Mouse (Mus musculus): ENCODE measurements around the gene Dcst1. TPM values are rescaled to one million over a fixed set of nuclear protein-coding genes. Genes with fewer than 3 reads are reported as not detected.
A peak's percentile ranks its signal among the peaks of the same experiment; 100 is the strongest.

Gene Dcst1
- not detected in 2 replicates for total RNA-seq (2017)

- ATAC-seq (ENCODE audit: extremely low read depth, insufficient number of reproducible peaks, low FRiP score, poor library complexity, severe bottlenecking), result no peak
These were observed at the start of gene Dcst1 for GRCm38 (mm10) chr3:89365153-89365485. TSS of gene Dcst1 (minus strand) at chr3:89365253.

DNA sequence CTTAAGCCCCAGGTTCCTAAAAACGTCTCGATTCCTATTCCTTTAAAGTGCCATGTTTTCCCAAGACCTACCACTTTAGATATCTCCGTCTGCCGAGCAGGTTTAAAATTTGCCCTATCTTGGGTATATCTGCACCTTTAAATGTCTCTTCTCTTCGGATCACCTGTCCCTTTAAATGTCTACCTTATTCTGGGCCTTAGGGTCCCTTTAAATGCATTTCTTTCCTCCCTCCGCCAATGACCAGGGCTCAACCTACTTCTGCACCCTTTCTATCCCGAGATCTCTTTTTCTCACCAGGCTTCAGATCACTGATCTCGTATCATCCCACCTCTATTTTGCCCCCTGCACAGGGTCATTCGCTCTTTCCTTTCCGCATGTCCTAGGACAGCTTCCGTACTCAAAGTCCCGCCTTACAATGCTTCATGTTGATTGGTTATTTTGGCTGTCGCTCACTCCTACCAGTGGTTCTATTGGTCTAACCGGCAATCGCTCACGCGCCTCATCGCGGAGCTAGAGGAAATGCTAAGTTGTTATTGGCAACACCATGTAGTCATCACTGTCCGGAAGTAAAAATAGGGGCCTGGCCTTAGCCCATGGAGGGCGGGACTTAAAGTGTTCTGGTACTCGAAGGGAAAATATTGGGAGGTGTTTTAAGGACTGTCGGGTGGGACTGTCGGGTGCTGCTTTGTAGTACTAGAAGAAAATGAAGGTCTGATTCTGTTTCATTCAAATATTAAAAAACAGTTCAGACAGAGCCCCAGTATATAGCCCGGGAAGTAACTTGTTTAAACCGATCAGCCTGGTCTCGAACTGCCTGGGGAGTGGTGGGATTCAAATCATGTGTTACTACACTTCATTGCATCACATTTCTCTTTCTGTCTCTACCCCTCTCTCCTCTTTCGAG, 46.7 kb upstream of the Dcst1 start, which contains the start of gene Flad1:
Gene Flad1, minus strand, starts transcription at position 381 of the 904 bp plus-strand sequence.
- peak; percentile 100 for ATAC-seq (ENCODE audit: extremely low read depth, insufficient number of reproducible peaks, low FRiP score, poor library complexity, severe bottlenecking)

- no peak for ATAC-seq (ENCODE audit: extremely low read depth, insufficient number of reproducible peaks, low FRiP score, poor library complexity, severe bottlenecking)
These were observed 45.8 kb upstream of the Dcst1 start for GRCm38 (mm10) chr3:89410864-89411263.

DNA sequence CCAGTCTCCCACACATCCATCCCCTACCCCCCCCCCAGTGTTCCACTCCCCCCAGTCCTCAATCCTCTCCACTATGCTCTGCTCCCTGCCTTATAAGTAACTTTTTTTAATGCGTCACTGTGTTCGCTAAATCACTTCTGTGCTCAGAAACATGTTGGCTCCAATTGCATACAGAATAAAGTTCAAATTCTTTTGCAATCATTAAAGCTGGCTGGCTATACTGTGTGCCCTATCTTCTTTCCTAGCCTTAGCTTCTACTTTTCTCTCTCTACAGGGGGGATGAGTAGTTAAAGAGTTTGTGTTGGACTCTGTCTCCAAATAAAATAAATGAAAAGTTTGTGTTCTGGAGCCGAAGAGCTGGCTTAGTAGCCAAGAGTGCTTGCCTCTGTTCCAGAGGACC, 44.6 kb upstream of the Dcst1 start:
- no peak for ATAC-seq (ENCODE audit: extremely low read depth, insufficient number of reproducible peaks, low FRiP score, poor library complexity, severe bottlenecking)

DNA sequence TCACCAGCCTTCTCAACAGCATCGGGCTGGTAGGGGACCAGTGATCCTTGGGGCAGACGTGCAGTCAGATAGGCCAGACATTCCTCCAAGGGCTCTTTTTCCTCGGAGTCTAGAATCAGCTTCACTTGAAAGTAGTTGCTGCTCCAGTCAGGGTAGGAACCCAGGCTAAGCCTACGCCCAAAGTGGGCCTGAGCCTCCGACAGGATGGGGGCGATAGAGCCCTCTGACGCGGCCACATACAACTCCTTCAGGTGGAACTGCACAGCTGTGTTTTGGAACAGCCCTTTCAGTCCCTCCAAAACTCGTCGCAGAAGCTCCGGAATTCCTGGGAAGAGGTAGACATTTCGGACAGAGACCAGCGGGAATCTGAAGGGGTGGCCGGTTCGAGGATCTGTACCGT, 43.4 kb upstream of the Dcst1 start:
- ATAC-seq (ENCODE audit: extremely low read depth, insufficient number of reproducible peaks, low FRiP score, poor library complexity, severe bottlenecking), result no peak

GRCm38 (mm10) chr3:89406887-89407286, 41.8 kb upstream of the Dcst1 start:
- no peak for ATAC-seq (ENCODE audit: extremely low read depth, insufficient number of reproducible peaks, low FRiP score, poor library complexity, severe bottlenecking)

- no peak for ATAC-seq (ENCODE audit: extremely low read depth, insufficient number of reproducible peaks, low FRiP score, poor library complexity, severe bottlenecking)
These were observed 37.6 kb upstream of the Dcst1 start, which contains the start of gene Lenep for GRCm38 (mm10) chr3:89402693-89403092. TSS of gene Lenep (minus strand) at chr3:89402793.

- no peak for ATAC-seq (ENCODE audit: extremely low read depth, insufficient number of reproducible peaks, low FRiP score, poor library complexity, severe bottlenecking)
These were observed 36.3 kb upstream of the Dcst1 start for GRCm38 (mm10) chr3:89401329-89401728.

- no peak for ATAC-seq (ENCODE audit: extremely low read depth, insufficient number of reproducible peaks, low FRiP score, poor library complexity, severe bottlenecking)
These were observed 31.6 kb upstream of the Dcst1 start for GRCm38 (mm10) chr3:89396654-89397005.

DNA sequence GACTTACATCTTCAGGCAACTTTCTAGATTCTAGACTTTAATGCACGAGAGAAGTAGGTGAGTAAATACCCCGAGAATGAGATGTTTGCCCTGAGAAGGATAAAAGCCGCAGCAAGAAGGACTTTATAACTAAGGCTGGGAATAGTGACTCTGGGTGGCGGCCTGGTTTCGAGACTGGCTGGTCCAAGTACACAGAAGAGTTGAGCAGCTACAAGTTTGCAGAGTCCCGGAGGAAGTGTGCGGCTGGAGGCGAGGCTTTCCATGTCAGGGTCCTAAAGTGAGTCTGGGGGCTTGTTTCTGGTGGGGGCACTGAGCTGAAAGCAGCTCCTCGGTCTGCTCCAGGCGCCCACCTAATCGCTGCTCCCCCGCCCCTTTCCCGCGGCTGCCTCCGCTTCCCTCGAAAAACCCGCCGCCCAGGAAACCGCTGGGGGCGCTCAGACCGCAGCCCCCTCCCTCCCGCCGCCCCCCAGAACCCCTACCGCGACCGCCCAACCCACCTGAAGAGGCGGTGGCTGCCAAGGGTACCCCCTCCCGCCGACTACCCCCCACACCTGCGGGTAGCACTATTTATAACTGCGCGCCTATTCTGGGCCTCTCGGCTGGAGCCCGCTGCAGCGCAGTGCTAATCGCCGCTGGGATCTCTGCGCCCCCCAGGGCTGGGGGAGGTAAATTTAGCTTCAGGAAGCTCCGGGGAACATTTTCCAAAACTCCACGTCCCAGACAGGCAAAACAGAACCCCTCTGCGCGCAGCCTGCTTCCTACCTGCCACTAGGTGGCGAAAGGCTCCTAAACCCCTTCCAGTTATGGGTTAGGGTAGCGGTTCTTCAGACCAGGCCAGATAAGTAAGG, 31.0 kb upstream of the Dcst1 start:
- peak; percentile 18; the same call in 1 of the 2 replicates for ATAC-seq (ENCODE audit: extremely low read depth, insufficient number of reproducible peaks, low FRiP score, poor library complexity, severe bottlenecking)

DNA sequence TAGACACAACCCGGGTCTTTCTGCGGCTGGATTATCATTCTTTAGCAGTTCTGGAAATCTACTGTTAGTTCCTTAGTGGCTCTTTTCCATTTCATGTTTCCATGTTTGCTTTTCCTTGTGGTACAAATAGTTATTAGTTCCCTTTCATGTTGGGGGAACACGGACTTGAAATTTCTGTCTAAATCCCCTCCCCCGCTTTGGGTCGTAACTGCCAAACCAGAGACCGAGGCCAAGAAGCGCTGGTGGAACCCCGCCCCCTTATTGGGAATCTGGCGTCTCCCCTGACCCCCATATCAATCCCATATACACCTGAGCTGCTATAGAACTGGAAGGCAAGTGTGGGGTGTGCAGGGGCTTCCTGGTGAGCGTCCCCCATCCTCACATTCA, 30.4 kb upstream of the Dcst1 start:
- no peak for ATAC-seq (ENCODE audit: extremely low read depth, insufficient number of reproducible peaks, low FRiP score, poor library complexity, severe bottlenecking)

- ATAC-seq (ENCODE audit: extremely low read depth, insufficient number of reproducible peaks, low FRiP score, poor library complexity, severe bottlenecking), result no peak
These were observed 29.8 kb upstream of the Dcst1 start for GRCm38 (mm10) chr3:89394894-89395256.

DNA sequence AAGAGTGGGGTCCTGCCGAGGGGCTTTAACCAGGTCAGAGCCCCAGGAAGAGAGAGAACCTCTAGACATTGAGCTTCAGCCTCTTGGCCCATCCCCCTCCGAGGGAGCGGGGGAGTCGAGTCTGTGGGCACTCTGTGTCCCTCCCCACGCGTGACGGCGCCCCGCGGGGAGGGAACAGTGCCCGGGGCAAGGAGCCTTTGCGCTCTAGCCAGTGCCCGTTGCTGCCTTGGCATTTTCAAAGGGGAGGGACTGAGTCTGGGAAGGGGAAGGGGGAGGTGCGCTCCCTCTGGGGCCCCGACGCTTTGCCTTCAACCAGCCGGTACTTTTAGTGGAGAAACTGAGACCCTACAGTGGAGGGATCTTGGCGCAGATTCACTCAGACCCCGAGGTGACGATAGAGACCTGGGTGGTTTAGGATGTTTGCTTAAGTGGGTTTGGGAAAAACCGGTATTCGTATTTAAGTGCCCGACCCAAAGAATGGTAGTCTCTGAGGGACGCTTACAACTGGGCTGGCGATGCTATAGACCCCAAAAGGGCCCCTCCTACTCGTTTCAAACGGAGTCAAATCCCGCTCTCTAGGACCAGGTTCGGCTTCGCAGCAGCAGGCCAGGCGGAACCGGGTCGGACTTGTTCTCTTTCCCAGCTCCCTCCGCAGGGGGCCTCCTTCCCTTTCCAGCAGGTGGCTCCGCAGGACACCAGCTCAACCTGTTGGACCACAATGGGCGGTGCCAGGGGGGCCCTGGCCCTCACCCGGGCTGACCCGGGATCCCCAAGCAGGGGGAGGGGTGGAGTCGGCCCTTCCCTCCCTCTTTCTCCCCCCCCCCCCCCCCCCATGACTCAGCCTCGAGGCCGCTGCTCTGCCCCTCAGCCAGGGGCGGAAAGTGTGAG, 29.2 kb upstream of the Dcst1 start, which contains the start of gene Zbtb7b:
Gene Zbtb7b, minus strand, starts transcription at position 771 of the 888 bp plus-strand sequence.
- ATAC-seq (ENCODE audit: extremely low read depth, insufficient number of reproducible peaks, low FRiP score, poor library complexity, severe bottlenecking), result peak; percentile 59

DNA sequence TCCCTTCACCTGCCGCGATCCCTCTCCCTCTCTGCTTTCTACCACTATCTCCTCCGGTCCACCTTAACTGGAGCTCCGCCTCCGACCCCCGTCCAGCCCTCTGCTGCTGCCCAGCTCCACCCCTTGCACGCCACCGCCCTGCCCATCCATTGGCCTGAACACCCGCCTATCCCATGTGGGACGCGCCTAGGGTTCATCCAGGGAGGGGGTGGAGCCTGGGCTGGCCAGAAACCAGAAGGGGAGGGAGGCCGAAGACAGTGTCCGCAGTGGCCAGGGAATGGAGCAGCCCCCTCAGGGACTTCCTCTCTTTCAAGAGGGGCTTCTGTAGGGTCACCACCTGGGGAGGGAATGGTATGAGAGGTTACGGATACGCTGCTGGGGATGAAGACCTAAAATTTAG, 28.6 kb upstream of the Dcst1 start:
- ATAC-seq (ENCODE audit: extremely low read depth, insufficient number of reproducible peaks, low FRiP score, poor library complexity, severe bottlenecking), result peak; percentile 78

DNA sequence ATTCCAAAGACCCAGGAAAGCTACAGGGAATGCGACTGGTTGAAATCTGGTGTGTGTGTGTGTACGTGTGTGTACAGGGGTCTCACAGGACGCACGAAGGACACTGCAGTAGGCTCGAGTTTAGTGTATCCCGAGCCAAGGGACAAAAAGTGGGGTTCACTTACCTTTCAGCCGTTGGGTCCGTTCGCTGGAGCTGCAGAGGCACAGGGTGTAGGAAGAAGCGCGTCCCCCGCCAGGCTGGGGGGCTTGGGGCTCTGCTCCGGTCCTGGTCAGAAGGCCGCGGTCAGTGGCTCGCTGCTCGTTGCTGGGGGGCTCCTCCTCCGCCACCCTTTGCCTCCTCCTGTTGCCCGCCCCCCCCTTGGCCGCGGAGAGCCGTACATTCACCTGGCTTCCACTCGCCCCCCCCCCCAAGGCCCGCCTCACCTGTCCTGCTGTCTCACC, 27.8 kb upstream of the Dcst1 start:
- no peak for ATAC-seq (ENCODE audit: extremely low read depth, insufficient number of reproducible peaks, low FRiP score, poor library complexity, severe bottlenecking)

- ATAC-seq (ENCODE audit: extremely low read depth, insufficient number of reproducible peaks, low FRiP score, poor library complexity, severe bottlenecking), result no peak
These were observed 26.8 kb upstream of the Dcst1 start for GRCm38 (mm10) chr3:89391663-89392511.

DNA sequence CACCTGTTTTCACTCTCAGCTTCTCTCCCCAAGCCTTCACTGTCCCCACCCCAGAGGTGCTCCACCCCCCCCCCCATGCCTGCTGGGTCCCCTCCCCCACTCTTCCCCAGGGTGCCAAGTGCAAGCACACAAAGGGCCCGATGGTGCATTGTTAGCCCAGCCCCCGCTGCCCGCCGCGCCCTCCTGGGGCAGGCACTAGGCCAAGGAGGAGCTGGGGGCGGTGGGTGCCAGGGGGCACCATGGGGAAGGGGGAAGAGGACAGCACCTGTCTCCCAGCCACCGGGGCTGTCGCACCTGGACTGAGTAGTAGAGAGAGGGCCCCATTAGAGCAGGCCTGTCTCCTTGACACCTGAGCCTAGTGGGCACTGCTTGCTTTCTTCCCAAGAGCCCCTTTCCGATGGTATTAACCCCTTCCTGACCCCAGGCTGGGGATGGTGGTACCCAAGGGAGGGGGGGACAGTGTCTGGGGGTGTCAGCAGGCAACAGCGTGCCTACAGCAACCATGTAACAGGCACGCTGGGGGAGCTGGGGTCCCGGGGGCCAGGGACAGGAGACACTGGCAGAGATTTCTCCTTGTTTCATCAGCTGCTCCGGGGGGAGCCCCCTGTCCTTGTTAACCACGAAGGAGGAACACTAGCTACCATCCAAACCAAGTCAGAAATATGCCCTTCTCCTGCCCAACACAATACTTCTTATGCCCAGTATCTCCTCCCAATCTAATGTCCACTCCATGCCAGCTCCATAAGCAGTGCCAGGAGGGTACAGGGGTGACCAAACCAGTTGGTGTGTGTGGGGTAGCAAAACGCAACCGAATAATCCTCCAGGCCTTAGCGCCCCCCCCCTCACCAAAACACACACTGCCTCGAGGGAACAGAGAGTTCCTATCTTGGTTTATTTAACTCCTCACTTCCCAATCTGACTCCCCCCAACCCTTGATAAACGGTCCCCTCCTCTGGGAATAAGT, 25.9 kb upstream of the Dcst1 start:
- ATAC-seq (ENCODE audit: extremely low read depth, insufficient number of reproducible peaks, low FRiP score, poor library complexity, severe bottlenecking), result no peak
